Mouse (Mus musculus) midbrain, embryonic 11.5 days (tissue): Measurements from ENCODE around the gene Mvk. TPM values are rescaled to one million over a fixed set of nuclear protein-coding genes. Genes with fewer than 3 reads are reported as not detected.
A peak's percentile ranks its signal among the peaks of the same experiment; 100 is the strongest.

Source experiments
- ATAC-seq: fragments of 200-750 bp; cut with Nextera tagmentation; 2 replicates; pipeline ENCODE4 v1.8.0; 2017; ENCODE audit warnings: moderate TSS enrichment, moderate library complexity; ENCODE audit not compliant: low FRiP score
- DNase-seq: peaks from one replicate; pipeline ENCODE4 v3.0.0; 2015; ENCODE audit warnings: low spot score; ENCODE audit errors: missing footprints
- H3K27ac ChIP-seq: fragments of 300-500 bp; sonication (generic); 2 replicates; pipeline ENCODE4 v1.5.1; 2014; ENCODE audit warnings: low read depth, low read length
- H3K27me3 ChIP-seq: fragments of 300-500 bp; sonication (generic); 2 replicates; pipeline ENCODE4 v1.6.1; 2014; ENCODE audit warnings: mild to moderate bottlenecking, low read length, moderate library complexity, mixed read lengths; ENCODE audit not compliant: control insufficient read depth, insufficient read depth
- H3K36me3 ChIP-seq: fragments of 300-500 bp; sonication (generic); 2 replicates; pipeline ENCODE4 v1.6.1; 2014; ENCODE audit warnings: mild to moderate bottlenecking, low read length, moderate library complexity, mixed read lengths; ENCODE audit not compliant: control insufficient read depth, insufficient read depth
- H3K4me1 ChIP-seq: fragments of 300-500 bp; sonication (generic); 2 replicates; pipeline ENCODE4 v1.6.1; 2014; ENCODE audit warnings: low read length; ENCODE audit not compliant: control insufficient read depth, insufficient read depth
- H3K4me2 ChIP-seq: fragments of 300-500 bp; sonication (generic); 2 replicates; pipeline ENCODE4 v1.6.1; 2014; ENCODE audit warnings: mild to moderate bottlenecking, moderate library complexity
- H3K4me3 ChIP-seq: fragments of 300-500 bp; sonication (generic); 2 replicates; pipeline ENCODE4 v1.5.1; 2014; ENCODE audit warnings: low read depth, low read length
- H3K9ac ChIP-seq: fragments of 300-500 bp; sonication (generic); 2 replicates; pipeline ENCODE4 v1.6.1; 2014; ENCODE audit warnings: low read length
- H3K9me3 ChIP-seq: fragments of 300-500 bp; sonication (generic); 2 replicates; pipeline ENCODE4 v1.6.1; 2016; ENCODE audit warnings: low read length; ENCODE audit not compliant: control insufficient read depth
- WGBS: fragments of 180-500 bp; shearing (Covaris S2); extraction: QIAGEN DNeasy Blood & Tissue Kit; methylation state at CpG from one replicate; pipeline ENCODE4 v1.1.7; 2014; 5-methylcytosine and 5-hydroxymethylcytosine counted together
- polyA plus RNA-seq: library from polyadenylated mRNA; unstranded; fragments of >200 nt; fragmentation: Nextera tagmentation; extraction: Ambion mirVana; gene quantifications from 2 replicates; pipeline ENCODE4 v1.2.1, GENCODE M21; 2014

Gene Mvk
- polyA plus RNA-seq, 1 experiment from 2014 or later: 63.3 TPM

DNA sequence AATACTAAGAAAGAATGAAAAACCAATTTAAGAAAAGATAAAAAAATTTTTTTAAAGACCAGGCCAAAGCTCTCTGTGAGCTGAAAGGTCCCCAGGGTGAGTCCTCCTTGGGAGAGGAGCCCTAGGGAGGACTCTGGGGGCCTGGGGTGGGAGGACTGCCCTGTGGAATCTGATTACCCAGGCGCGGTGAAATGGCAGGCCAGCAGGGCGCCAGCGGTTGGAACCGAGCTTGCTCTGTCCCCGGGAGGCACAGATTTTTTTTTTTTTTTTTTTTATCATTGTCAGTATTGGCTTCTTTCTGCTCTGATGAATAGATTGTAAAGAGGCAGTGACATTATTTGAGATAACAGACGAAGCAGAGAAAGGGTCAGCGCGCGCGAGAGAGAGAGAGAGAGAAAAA lies 22.9 kb downstream of the Mvk start:
- Histone ChIP-seq H3K27me3 (peaks cover 2% of the 10 kb centered on the region; the same call in 1 of the 2 replicates), H3K4me3 (peak overlapping the region; percentile 5; the same call in 1 of the 2 replicates), H3K27ac (peak overlapping the region; percentile 90), H3K9ac (peak overlapping the region; percentile 27; the same call in 1 of the 2 replicates), H3K4me2 (peak overlapping the region; percentile 35), H3K4me1 (peaks cover 40% of the 10 kb centered on the region), H3K9me3 (no peaks in the 10 kb centered on the region; the same call in 1 of the 2 replicates), H3K36me3 (no peaks in the 10 kb centered on the region)
- peak; percentile 71 for ATAC-seq
- DNase-seq: peak; percentile 91
- under 1% methylated on average over 11 of the region's 11 CpGs for WGBS

DNA sequence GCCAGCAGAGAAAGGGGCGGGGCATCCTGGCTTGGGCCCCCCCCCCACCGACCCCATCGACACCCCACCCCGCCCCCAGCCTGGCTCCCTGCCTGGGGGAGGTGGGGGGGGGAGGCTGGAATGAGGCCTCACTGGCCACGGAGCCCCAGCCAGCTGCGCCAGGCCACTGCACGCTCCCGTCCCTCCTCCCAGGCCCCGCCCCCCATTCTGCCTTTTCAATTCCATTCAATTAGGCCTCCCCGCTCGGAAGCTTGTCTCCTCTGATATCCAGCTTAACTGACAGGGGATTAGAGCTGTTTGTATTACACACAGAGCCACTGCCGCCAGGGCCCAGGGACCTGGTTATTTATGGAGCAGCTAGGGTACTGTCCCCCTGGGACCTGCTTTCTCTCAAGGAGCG lies 23.4 kb downstream of the Mvk start:
- ATAC-seq: peak; percentile 93
- H3K36me3 ChIP-seq: no peaks in the 10 kb centered on the region
- peak; percentile 99 for DNase-seq
- peak overlapping the region; percentile 35 for H3K4me2 ChIP-seq
- H3K9me3 ChIP-seq: no peaks in the 10 kb centered on the region; the same call in 1 of the 2 replicates
- WGBS: 0% methylated on average over 10 of the region's 13 CpGs
- peak overlapping the region; percentile 90 for H3K27ac ChIP-seq
- peaks cover 40% of the 10 kb centered on the region for H3K4me1 ChIP-seq
- peaks cover 2% of the 10 kb centered on the region; the same call in 1 of the 2 replicates for H3K27me3 ChIP-seq
- H3K9ac ChIP-seq: peak overlapping the region; percentile 52
- H3K4me3 ChIP-seq: peak overlapping the region; percentile 5; the same call in 1 of the 2 replicates

DNA sequence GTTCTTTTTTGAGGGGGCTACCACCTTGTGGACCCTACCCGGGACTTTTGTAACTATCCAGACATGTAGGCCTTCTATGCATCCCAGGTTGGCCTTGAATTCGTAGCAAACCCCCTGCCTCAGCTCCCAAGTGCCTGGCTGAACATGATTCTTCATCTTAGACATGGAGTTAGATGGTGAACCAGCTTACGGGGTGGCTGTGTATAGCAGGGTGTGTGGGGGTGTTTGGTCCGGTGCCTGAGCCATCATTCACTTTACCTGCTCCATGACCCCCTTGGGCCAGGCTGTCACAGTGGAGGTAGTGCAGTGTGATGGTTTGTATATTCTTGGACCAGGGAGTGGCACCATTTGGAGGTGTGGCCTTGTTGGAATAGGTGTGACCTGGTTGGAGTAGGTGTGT lies 23.9 kb downstream of the Mvk start:
- Histone ChIP-seq H3K9me3 (no peaks in the 10 kb centered on the region; the same call in 1 of the 2 replicates), H3K27ac (peak overlapping the region; percentile 90), H3K4me3 (no peak overlapping the region), H3K36me3 (no peaks in the 10 kb centered on the region), H3K4me1 (peaks cover 40% of the 10 kb centered on the region), H3K9ac (peak overlapping the region; percentile 52), H3K27me3 (peaks cover 2% of the 10 kb centered on the region; the same call in 1 of the 2 replicates), H3K4me2 (peak overlapping the region; percentile 27)
- ATAC-seq: no peak
- WGBS: 29% methylated on average over 4 of the region's 4 CpGs
- no peak for DNase-seq

DNA sequence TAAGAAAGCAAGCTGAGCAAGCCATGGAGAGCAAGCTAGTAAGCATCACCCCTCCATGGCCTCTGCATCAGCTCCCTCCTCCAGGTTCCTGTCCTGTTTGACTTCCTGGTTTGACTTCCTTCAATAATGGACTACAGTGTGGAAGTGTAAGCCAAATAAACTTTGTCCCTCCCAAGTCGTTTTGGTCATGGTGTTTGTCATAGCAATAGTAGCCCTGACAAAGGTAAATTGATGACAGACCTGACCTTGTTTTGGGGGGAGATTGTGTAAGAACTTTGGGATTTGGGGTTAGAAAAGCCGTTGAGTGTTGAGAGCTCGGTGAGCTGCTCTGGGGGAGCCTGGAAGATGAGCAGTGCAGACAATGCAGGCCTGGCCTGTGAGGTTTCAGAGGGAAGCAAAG lies 26.3 kb downstream of the Mvk start:
- 87% methylated on average over 3 of the region's 3 CpGs for WGBS
- H3K9ac ChIP-seq: no peak overlapping the region
- DNase-seq (peak; percentile 73), ATAC-seq (no peak)
- peaks cover 32% of the 10 kb centered on the region for H3K4me1 ChIP-seq
- no peaks in the 10 kb centered on the region; the same call in 1 of the 2 replicates for H3K9me3 ChIP-seq
- H3K27me3 ChIP-seq: peaks cover 2% of the 10 kb centered on the region; the same call in 1 of the 2 replicates
- H3K4me3 ChIP-seq: no peak overlapping the region
- no peak overlapping the region for H3K4me2 ChIP-seq
- no peak overlapping the region for H3K27ac ChIP-seq
- H3K36me3 ChIP-seq: no peaks in the 10 kb centered on the region

DNA sequence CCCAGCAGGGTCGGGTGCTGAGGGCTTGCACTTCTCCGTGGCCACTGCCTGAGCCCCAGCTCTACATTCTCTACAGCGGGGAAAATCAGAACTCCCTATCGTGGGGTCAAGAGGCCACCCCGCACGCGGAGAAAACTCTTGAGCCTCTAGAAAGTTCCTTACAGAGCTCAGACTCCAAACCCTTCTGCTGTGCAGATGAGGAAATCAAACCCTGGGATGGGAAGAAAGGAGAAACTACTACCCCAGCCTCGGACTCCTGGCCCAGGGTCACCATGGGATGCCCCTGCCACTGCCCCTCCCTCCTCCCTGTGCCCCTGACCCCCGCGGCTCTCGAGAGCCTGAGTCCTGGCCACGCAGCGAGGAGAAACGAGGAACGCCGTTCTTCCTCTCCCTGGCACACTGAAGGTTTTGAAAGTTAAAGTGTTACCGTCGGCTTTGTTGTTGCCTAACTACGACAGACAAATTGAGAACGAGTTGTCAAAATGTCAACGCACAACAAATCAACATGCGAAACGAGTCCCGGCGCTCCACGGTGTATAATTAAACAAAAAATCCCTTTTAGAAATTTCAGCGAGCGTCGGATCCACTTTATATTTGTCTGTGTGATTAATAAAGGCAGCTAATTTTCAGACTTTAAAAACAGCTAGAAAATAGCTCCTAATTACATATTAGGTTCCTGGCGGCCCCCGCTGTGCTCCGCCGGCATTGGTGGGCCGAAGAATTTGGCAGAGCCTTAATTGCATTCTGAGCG lies 30.8 kb downstream of the Mvk start:
- WGBS: 65% methylated on average over 35 of the region's 35 CpGs
- no peak overlapping the region for H3K4me2 ChIP-seq
- DNase-seq (peak; percentile 79), ATAC-seq (no peak)
- peaks cover 3% of the 10 kb centered on the region for H3K4me1 ChIP-seq
- H3K27ac ChIP-seq: no peak overlapping the region
- no peaks in the 10 kb centered on the region; the same call in 1 of the 2 replicates for H3K27me3 ChIP-seq
- H3K9ac ChIP-seq: peak overlapping the region; percentile 27; the same call in 1 of the 2 replicates
- H3K4me3 ChIP-seq: no peak overlapping the region
- no peaks in the 10 kb centered on the region for H3K36me3 ChIP-seq
- H3K9me3 ChIP-seq: no peaks in the 10 kb centered on the region; the same call in 1 of the 2 replicates

DNA sequence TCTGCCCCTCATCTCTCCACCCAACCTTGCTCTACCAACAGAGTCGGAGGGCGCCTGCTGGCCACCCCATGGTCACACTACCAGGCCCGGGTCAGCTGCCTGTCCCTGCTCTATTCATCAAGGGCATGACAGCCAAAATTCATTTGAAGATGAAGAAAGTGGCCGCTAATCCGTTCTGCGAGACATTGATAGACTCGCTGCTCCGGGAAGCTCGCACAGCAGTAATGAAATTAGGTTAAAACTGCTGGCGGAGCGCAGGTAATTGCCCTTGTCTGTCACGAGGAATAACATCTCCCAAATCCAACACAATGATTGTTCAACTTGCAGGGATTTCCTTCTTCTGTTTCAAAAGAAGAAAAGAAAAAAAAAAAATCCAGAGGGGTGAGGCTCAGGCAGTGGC lies 34.2 kb downstream of the Mvk start:
- Histone ChIP-seq H3K4me3 (no peak overlapping the region), H3K9me3 (no peaks in the 10 kb centered on the region), H3K27ac (no peak overlapping the region), H3K4me1 (peaks cover 11% of the 10 kb centered on the region), H3K9ac (no peak overlapping the region), H3K27me3 (no peaks in the 10 kb centered on the region), H3K36me3 (no peaks in the 10 kb centered on the region), H3K4me2 (no peak overlapping the region)
- ATAC-seq (no peak), DNase-seq (peak; percentile 83)
- WGBS: 75% methylated on average over 12 of the region's 12 CpGs

DNA sequence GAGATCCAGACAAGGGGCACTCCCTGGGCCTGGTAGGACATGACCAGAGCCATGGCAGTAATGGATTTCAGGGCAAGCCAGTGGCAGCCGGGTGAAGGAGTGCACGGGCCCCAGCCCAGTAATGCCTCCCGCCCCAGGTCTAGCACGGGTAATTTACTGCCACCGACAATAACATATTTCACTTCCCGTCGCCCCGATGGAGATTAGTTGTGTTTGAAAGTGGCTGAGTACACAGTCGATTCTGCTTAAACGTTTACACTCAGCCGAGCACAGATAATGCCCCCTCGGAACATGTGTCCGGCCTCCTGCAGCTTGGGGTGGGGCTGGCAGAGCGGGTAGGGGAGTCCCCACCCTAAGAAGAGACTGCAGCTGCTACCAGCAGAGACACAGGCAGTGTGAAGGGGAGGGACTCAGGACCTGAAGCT lies 38.5 kb downstream of the Mvk start:
- ATAC-seq: no peak
- peak; percentile 89 for DNase-seq
- peaks cover 8% of the 10 kb centered on the region for H3K4me1 ChIP-seq
- peak overlapping the region; percentile 21; the same call in 1 of the 2 replicates for H3K4me2 ChIP-seq
- no peaks in the 10 kb centered on the region for H3K36me3 ChIP-seq
- H3K9ac ChIP-seq: no peak overlapping the region
- H3K4me3 ChIP-seq: no peak overlapping the region
- H3K27me3 ChIP-seq: no peaks in the 10 kb centered on the region
- 5% methylated on average over 14 of the region's 14 CpGs for WGBS
- H3K27ac ChIP-seq: peak overlapping the region; percentile 30; the same call in 1 of the 2 replicates
- H3K9me3 ChIP-seq: no peaks in the 10 kb centered on the region

DNA sequence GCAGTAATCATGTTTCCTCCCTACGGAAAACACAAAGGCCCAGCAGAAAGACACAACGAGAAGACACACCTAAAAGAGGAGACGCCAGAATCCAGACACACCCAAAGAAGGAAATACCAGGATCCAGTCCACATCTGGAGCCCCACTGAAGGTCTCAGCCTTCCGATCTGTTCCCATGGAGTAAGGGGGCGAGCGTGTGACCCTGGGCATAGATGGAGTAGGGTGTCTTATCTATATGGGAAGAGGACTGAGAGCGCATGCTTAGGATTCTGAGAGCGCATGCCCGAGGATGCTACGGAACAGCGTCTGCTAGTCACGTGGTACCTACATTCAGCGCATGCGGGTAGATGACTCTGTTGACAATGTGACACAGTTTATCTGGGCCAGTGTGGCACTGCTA lies 41.6 kb downstream of the Mvk start:
- Histone ChIP-seq H3K4me2 (no peak overlapping the region), H3K4me3 (no peak overlapping the region), H3K27me3 (no peaks in the 10 kb centered on the region), H3K36me3 (no peaks in the 10 kb centered on the region), H3K9ac (no peak overlapping the region), H3K27ac (no peak overlapping the region), H3K9me3 (no peaks in the 10 kb centered on the region), H3K4me1 (peaks cover 8% of the 10 kb centered on the region)
- 94% methylated on average over 14 of the region's 14 CpGs for WGBS
- DNase-seq: peak; percentile 66
- no peak for ATAC-seq

DNA sequence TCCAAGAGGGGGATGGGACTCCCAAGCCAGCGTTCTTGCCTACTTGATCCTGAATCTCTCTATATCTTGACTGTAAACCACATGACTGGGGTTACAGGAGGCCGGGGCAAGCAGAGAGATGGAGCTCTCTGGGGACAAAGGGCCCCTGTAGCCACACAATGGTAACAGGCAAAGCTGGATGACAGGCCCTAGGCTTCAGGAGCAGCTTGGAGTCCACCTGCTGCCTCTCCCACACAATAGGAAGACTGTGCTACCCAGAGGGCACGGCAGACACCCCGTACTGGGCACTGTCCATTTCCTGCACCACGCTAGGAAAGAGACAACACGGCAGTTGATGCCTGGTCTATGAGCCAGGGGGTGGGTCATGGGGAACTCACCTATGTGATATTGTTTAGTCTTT lies 45.5 kb downstream of the Mvk start:
- Histone ChIP-seq H3K27me3 (no peaks in the 10 kb centered on the region), H3K4me2 (no peak overlapping the region), H3K4me3 (no peak overlapping the region), H3K9ac (no peak overlapping the region), H3K27ac (no peak overlapping the region), H3K36me3 (no peaks in the 10 kb centered on the region), H3K4me1 (no peaks in the 10 kb centered on the region), H3K9me3 (no peaks in the 10 kb centered on the region)
- ATAC-seq (no peak), DNase-seq (peak; percentile 59)
- WGBS: 93% methylated on average over 6 of the region's 6 CpGs
